Mouse (Mus musculus) heart, embryonic 16.5 days (tissue): ENCODE data around the gene Olfr1457. TPM values are rescaled to one million over a fixed set of nuclear protein-coding genes. Genes with fewer than 3 reads are reported as not detected.

ENCODE experiments used
- ATAC-seq: fragments of 200-750 bp; cut with Nextera tagmentation; replicated peaks from 2 replicates; pipeline ENCODE4 v1.8.0; 2017; ENCODE audit warnings: moderate number of reproducible peaks; ENCODE audit not compliant: insufficient read depth, low FRiP score; ENCODE audit errors: extremely low read depth
- H3K27ac ChIP-seq: fragments of 300-500 bp; sonication (generic); 2 replicates; pipeline ENCODE4 v1.5.1; 2014; ENCODE audit warnings: mild to moderate bottlenecking, low read length, control low read depth, moderate library complexity
- H3K27me3 ChIP-seq: fragments of 300-500 bp; sonication (generic); 2 replicates; pipeline ENCODE4 v1.6.1; 2014; ENCODE audit warnings: low read length, mixed read lengths; ENCODE audit not compliant: control insufficient read depth, insufficient read depth
- H3K36me3 ChIP-seq: fragments of 300-500 bp; sonication (generic); 2 replicates; pipeline ENCODE4 v1.6.1; 2014; ENCODE audit not compliant: control insufficient read depth, insufficient read depth
- H3K4me1 ChIP-seq: fragments of 300-500 bp; sonication (generic); 2 replicates; pipeline ENCODE4 v1.6.1; 2014; ENCODE audit warnings: low read length, mixed read lengths; ENCODE audit not compliant: control insufficient read depth, insufficient read depth
- H3K4me2 ChIP-seq: fragments of 300-500 bp; sonication (generic); 2 replicates; pipeline ENCODE4 v1.6.1; 2014; ENCODE audit warnings: low read depth, mild to moderate bottlenecking, control low read depth, low read length
- H3K4me3 ChIP-seq: fragments of 300-500 bp; sonication (generic); 2 replicates; pipeline ENCODE4 v1.5.1; 2014; ENCODE audit warnings: mild to moderate bottlenecking, control low read depth, low read length
- H3K9ac ChIP-seq: fragments of 300-500 bp; sonication (generic); 2 replicates; pipeline ENCODE4 v1.6.1; 2014; ENCODE audit warnings: low read length, control low read depth
- H3K9me3 ChIP-seq: fragments of 300-500 bp; sonication (generic); replicated peaks from 2 replicates; pipeline ENCODE4 v1.6.1; 2016; ENCODE audit warnings: low read length; ENCODE audit not compliant: control insufficient read depth
- WGBS: fragments of 180-500 bp; shearing (Covaris S2); extraction: QIAGEN DNeasy Blood & Tissue Kit; methylation state at CpG from one replicate; pipeline ENCODE4 v1.1.7; 2014; 5-methylcytosine and 5-hydroxymethylcytosine counted together
- polyA plus RNA-seq: library from polyadenylated mRNA; unstranded; fragments of >200 nt; fragmentation: Nextera tagmentation; extraction: Ambion mirVana; gene quantifications from 2 replicates; pipeline ENCODE4 v1.2.1, GENCODE M21; 2015

Olfr1457 gene
- not detected in 2 replicates for polyA plus RNA-seq

GRCm38 (mm10) chr19:13097791-13098190, at the start of gene Olfr1457:
Gene Olfr1457 (minus strand): TSS chr19:13097891.
- Histone ChIP-seq H3K4me3 (no peak within 1 kb of the TSS), H3K9me3 (peaks cover 2% of the 10 kb centered on the region; the same call in 1 of the 2 replicates), H3K27me3 (no peaks in the 10 kb centered on the region), H3K9ac (no peak within 1 kb of the TSS), H3K36me3 (no peaks in the 10 kb centered on the region), H3K27ac (no peak within 1 kb of the TSS), H3K4me1 (no peaks in the 10 kb centered on the region), H3K4me2 (no peak within 1 kb of the TSS)
- ATAC-seq, result no peak
- 62% methylated on average over 2 of the region's 2 CpGs for WGBS

GRCm38 (mm10) chr19:13106675-13107074, 9.0 kb upstream of the Olfr1457 start, which contains the start of gene Olfr1458:
Gene Olfr1458 (minus strand): TSS chr19:13106775.
- H3K27me3 ChIP-seq, result no peaks in the 10 kb centered on the region
- H3K4me3 ChIP-seq, result no peak within 1 kb of the TSS
- H3K4me2 ChIP-seq, result no peak within 1 kb of the TSS
- no peak within 1 kb of the TSS for H3K9ac ChIP-seq
- 69% methylated on average over 3 of the region's 3 CpGs for WGBS
- peaks cover 8% of the 10 kb centered on the region; the same call in 1 of the 2 replicates for H3K9me3 ChIP-seq
- ATAC-seq, result no peak
- H3K27ac ChIP-seq, result no peak within 1 kb of the TSS
- H3K4me1 ChIP-seq, result no peaks in the 10 kb centered on the region
- no peaks in the 10 kb centered on the region for H3K36me3 ChIP-seq

GRCm38 (mm10) chr19:13093908-13094307, 3.8 kb downstream of the Olfr1457 start:
- H3K9me3 ChIP-seq, result peaks cover 5% of the 10 kb centered on the region; the same call in 1 of the 2 replicates
- H3K4me1 ChIP-seq, result no peaks in the 10 kb centered on the region
- no peak overlapping the region for H3K9ac ChIP-seq
- H3K4me2 ChIP-seq, result no peak overlapping the region
- ATAC-seq, result no peak
- no peak overlapping the region for H3K27ac ChIP-seq
- no peak overlapping the region for H3K4me3 ChIP-seq
- WGBS, result 84% methylated on average over 1 of the region's 1 CpGs
- H3K36me3 ChIP-seq, result no peaks in the 10 kb centered on the region
- no peaks in the 10 kb centered on the region for H3K27me3 ChIP-seq

- WGBS, result 48% methylated on average over 2 of the region's 2 CpGs
- Histone ChIP-seq H3K9me3 (peaks cover 2% of the 10 kb centered on the region), H3K27me3 (no peaks in the 10 kb centered on the region), H3K4me3 (no peak within 1 kb of the TSS), H3K27ac (no peak within 1 kb of the TSS), H3K4me2 (no peak within 1 kb of the TSS), H3K9ac (no peak within 1 kb of the TSS), H3K4me1 (no peaks in the 10 kb centered on the region), H3K36me3 (no peaks in the 10 kb centered on the region)
- no peak for ATAC-seq
These were observed 37.4 kb downstream of the Olfr1457 start, which contains the start of gene Olfr1454 for GRCm38 (mm10) chr19:13060310-13060709. Gene Olfr1454 (plus strand): TSS chr19:13060610.

Other genes starting within 250 kb of the Olfr1457 start
- not detected in 2 replicates for gene Olfr1444, start 240.6 kb downstream of the Olfr1457 start, polyA plus RNA-seq
- not detected in 2 replicates for gene Olfr1445, start 214.0 kb downstream of the Olfr1457 start, polyA plus RNA-seq
- gene Olfr1446, start 204.4 kb downstream of the Olfr1457 start, polyA plus RNA-seq, result not detected in 2 replicates
- not detected in 2 replicates for gene Olfr1447, start 194.1 kb downstream of the Olfr1457 start, polyA plus RNA-seq
- not detected in 2 replicates for gene Olfr1448, start 173.5 kb downstream of the Olfr1457 start, polyA plus RNA-seq
- not detected in 2 replicates for gene Olfr1449, start 167.1 kb downstream of the Olfr1457 start, polyA plus RNA-seq
- gene Olfr1450, start 147.6 kb downstream of the Olfr1457 start, polyA plus RNA-seq, result not detected in 2 replicates
- gene Olfr1451, start 102.9 kb downstream of the Olfr1457 start, polyA plus RNA-seq, result not detected in 2 replicates
- gene Olfr1453, start 69.6 kb downstream of the Olfr1457 start, polyA plus RNA-seq, result not detected in 2 replicates
- not detected in 2 replicates for gene Olfr1454, start 37.3 kb downstream of the Olfr1457 start, polyA plus RNA-seq
- gene Olfr1458, start 8.9 kb upstream of the Olfr1457 start, polyA plus RNA-seq, result not detected in 2 replicates
- gene Olfr1459, start 51.7 kb upstream of the Olfr1457 start, polyA plus RNA-seq, result not detected in 2 replicates
- gene Olfr1461, start 65.1 kb upstream of the Olfr1457 start, polyA plus RNA-seq, result not detected in 2 replicates
- gene Olfr1462, start 87.8 kb upstream of the Olfr1457 start, polyA plus RNA-seq, result not detected in 2 replicates
- not detected in 2 replicates for gene Olfr1463, start 133.4 kb upstream of the Olfr1457 start, polyA plus RNA-seq
- not detected in 2 replicates for gene Olfr1465, start 217.7 kb upstream of the Olfr1457 start, polyA plus RNA-seq
- gene Olfr1466, start 241.0 kb upstream of the Olfr1457 start, polyA plus RNA-seq, result not detected in 2 replicates